Mouse (Mus musculus): ENCODE measurements at regions not wholly inside any gene's neighbourhood (a gene's known extent, or its start where the extent isn't known, plus 50 kb on each side); places are given as distances from the start of the nearest gene placed in this dataset.

DNA sequence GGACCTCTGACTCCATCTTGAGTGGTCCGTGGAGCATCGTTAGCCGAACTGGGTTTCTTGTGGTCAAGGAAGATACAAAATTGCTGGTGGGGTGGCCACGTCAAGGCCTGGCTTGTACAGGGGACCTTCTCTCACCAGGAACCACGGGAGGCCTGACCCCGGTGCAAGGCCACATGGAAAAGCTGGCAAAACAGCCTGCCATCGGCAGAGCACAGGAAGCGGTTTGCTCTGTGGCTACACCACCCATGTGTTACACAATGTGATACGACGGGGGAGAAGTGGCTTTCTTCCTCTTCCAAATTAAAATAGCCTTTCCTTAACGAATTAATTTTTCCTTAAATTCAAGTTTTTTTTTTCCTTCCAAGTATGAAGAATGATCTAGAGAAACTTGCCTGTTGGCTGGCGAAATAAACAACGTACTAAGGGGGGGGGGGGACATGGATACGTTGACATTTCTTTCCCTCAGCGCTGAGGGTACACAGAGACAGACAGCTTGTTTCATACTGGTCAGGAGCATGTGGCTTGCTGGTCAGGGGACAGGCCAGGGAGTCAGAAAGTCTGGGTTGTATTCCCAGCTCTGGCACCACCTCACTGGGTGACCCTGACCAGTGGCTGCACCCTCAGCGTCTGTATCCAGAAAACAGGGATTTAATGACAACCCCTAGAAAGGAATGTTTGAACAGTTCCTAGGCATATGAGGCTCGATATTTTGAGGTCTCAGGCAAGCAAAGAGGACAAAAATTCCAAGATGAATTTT lies 64.0 kb upstream of the Slc25a13 start:
- no peak for DNase-seq

DNA sequence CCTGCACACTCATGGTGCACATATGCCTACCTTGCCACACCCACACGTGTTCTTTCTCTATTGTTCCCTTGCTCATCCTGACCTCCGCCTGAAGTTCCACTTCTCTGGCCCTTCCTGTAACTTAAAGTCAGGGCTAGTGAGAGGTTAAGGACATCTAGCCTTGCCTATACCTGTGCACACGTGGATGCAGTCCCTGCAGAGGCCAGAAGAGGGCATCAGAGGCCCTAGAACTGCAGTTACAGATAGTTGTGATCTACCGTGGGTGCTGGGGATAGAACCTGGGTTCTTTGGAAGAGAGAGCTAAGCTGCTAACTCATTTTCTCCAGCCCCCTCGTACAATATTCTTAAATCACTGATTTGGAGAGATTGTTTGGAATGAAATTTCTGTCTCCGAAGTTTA lies 62.7 kb upstream of the Slc25a13 start:
- DNase-seq = no peak

DNA sequence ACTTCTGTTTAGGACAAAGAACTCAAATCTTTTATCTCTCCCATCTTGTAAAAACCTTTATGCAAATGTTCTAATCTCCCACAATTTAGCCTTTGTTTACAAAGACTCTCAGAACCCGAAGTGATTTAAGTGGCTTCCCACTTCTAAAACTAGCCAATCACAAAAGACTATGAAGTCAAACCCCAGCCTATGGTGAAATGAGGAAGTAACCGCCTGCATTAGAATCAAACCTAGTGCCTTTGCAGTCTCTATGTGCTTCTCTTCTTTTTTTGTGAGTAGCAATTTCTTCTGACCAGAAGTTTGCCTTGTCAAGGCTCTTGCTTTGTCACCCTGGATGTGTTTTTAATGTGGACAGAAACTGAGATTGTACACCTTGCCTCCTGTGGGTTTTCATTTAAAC lies 53.6 kb upstream of the Slc25a13 start:
- DNase-seq = no peak

All from cerebellum, adult 9-10 months (tissue).